Mouse (Mus musculus): ENCODE measurements around the gene Nme6.

DNA sequence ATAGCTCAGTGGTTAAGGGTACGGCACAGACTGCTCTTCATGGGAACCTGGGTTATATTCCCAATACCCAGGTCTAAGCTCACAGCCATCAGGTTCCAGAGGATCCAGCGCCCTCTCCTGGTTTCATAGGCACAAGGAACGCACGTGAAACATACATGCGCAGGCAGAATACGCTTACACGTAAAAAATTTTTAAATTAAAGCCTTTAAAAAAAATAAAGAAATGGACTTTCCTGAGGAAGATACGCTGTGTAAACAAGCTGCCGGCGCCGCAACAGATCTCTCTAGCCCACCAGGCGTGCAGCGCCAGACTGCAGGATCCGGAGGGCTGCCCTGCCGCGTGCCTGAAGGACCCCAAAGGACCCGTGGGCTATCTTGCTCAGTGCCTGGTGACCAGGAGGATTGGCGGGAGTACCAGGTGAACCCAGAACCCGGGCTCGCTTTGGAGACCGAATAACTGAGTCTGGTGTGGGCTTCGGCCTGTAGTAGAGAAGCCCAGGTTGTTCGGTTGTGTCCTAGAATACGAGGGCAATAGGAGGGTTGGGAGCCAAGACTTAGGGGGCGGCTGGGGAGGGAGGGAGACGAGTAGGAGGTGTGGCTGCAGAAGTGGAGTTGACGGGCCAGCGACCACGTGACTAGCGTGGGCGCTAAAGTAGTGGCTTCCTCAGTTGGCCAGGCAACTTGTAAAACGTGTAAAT is at the start of gene Nme6:
- TF ChIP-seq GATA1 (IDR thresholded peaks at IDR 0.05; ENCODE audit: borderline replicate concordance, low read length) (no peak), FLI1 (IDR thresholded peaks at IDR 0.05; ENCODE audit: low read length) (no peak)

Data from megakaryocyte, embryonic 14.5 days (primary cell).